Mouse (Mus musculus) ES-Bruce4 (cell line): ENCODE results near the gene Hbq1a.

Source experiments
- CTCF ChIP-seq: IDR thresholded peaks from one replicate; pipeline ENCODE4 v1.8.1; 2011; ENCODE audit warnings: low read depth, low read length
- EP300 ChIP-seq: IDR thresholded peaks from 2 replicates; pipeline ENCODE4 v1.6.1; 2011; ENCODE audit warnings: low read depth, low read length; ENCODE audit not compliant: insufficient read depth
- POLR2A ChIP-seq: IDR thresholded peaks from one replicate; pipeline ENCODE4 v1.8.1; 2011; ENCODE audit warnings: low read length; ENCODE audit not compliant: insufficient read depth

DNA sequence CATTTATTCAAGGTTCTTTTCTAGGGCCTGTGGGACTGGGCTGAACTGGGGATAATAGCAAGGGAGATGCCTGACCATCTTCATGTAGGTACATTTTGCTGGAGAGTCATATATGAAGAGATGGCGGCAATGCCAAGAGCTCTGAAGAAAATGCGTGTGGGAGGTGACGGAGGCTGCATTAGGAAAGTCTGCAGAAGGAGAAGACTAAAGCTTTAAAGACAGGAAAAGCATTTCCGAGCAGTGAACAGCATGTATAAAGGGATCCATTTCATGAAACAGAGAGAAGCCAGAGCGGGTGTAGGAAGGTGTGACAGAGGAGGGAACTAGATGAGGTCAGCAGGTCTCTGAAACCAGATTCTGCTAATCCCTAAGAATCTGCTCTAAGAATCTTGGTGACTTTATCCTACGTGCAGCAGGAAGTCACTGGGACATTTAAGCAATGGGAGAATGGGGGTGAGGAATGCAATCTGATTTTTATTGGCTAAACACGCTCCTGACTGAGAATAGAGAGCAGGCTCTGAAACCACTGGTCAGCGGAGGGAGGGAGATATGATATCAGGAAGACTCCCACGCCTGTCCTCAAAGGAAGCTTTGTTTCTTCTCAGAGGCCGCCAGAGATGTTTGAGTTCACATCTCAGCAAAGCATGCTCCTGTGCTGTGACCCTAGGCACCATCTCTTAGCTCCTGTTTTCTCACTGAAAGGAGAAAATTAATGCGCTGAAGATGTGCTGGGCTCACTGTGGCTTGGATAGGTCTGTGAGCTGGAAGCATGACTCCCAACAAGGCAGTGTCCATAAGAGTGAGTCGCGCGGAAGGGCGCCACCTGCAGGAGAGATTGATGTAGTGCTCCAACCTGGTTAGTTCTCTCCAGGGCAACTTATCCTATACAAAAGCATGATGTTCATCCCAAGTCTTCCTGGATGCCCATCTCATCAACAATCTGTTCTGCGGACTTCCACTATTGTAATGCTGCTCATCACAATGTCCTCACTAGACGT is 40.9 kb downstream of the Hbq1a start:
- TF ChIP-seq POLR2A, result no peak
- peak; percentile 98 for TF ChIP-seq CTCF
- no peak for TF ChIP-seq EP300
